Mouse (Mus musculus): ENCODE measurements around the gene Col7a1.

- no peak for TF ChIP-seq CTCF (IDR thresholded peaks at IDR 0.05; ENCODE audit: low read depth)
- no peak for TF ChIP-seq EP300 (optimal IDR thresholded peaks at IDR 0.05)
Measured at GRCm38 (mm10) chr9:108991428-108992084, 38.2 kb downstream of the Col7a1 start, which contains the start of gene Pfkfb4.
